Mouse (Mus musculus): ENCODE results near the gene Mical1.
A peak's percentile ranks its signal among the peaks of the same experiment; 100 is the strongest.

Mical1 gene

DNA sequence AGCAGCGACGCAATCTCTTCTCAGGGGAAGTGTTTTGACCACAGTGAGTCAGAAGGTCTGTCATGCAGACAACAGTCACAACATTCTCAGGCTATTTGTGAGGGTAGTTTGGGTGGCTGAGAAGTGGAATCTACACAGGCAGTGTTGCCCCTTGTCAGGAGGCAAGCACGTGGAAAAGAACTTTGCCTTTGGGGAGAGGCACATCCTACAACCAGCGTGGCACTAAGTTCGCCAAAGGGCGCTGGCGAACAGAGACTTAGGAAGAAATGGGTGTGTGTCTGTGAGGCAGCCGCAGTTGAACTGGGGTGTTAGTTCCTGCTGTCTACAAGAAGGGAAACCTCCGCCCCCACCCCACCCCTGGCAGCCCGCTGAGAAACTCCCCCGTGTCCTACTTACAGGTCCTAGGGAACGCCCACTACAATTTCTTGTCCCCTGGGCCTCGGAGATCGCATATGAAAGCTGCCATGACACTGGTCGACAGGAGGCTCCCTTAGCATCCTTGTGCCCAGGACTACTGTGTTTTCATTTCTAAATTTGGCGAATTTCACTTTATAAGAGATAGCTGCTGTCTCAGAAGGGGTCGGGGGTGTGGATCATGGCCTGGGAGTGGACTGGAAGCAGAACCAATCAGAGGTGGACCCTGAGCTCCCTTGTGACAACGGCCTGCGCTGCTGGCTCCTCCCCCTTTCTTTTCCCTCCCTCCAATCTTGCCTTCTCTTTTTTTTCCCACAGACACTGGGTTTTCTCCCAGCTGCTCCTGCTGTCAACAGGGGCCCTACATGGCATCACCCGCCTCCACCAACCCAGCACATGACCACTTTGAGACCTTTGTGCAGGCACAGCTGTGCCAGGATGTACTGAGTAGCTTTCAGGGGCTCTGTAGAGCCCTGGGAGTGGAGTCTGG is 1.4 kb downstream of the Mical1 start:
- peak; percentile 36 for DNase-seq

DNA sequence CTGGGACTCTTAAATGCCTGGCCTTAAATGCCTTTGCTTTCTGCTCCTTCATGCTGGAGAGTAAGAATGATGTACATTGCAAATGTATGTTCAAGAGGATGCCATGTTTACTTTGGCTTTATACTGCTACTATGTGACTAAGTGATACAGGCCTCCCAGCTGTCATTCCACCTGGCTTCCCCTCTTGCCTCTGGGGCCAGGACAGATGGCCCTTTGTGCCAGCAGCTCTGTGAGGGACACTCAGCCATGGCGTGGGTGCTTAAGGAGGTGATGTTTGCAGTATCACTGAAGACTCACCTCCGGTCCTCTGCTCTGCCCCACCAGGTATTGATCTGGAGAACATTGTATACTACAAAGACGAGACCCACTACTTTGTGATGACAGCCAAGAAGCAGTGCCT is 3.8 kb downstream of the Mical1 start:
- DNase-seq, result no peak

DNA sequence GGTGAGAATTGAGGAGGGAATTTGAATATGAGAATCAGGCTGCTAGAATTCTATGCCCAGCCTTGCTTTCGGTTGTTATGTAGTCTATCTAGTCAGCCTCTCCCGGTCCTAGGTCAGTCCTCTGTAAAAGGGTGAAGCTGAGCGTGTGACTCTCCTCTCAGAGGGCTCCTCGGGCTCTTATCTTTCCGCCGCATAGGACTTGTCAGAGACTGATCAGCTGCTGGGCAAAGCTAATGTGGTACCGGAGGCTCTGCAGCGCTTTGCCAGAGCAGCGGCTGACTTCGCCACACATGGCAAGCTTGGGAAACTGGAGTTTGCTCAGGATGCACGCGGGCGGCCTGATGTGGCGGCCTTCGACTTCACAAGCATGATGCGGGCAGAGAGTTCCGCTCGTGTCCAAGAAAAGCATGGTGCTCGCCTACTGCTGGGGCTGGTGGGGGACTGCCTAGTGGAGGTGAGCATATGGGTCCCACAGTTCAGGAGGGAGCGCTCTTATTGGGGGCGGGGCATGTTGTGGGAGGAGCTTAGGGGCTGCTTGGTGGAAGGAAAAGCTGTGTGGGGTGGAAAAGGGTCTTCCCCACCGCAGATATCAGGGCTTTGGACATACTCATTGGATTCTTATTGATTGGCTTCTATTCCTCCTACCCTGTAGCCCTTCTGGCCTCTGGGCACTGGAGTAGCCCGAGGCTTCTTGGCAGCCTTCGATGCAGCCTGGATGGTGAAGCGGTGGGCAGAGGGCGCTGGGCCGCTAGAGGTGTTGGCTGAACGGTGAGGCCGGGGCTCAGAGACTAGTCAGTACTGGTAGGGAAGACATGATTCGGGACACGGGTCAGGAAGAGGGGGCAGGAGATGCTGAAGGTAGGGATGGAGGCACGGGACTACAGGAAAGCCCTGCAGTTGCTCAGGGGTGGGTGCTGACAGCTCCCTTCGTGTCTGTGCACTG is 5.1 kb downstream of the Mical1 start:
- DNase-seq, result no peak

DNA sequence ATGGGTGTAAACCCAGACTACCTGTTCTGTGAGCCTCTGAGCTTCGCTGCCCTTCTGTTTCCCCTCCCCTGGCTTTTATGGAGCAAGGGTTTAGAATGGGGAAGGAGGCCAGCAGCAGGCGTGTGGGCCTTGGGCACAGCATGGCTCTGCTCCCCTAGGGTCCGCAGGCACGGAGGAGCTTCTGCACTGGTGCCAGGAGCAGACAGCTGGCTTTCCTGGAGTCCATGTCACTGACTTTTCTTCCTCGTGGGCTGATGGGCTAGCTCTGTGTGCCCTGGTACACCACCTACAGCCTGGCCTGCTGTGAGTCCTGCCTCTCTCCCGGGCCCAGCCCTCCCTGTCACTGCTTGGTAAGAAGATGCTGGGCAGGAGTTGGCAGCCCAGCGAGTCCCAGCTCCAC is 6.3 kb downstream of the Mical1 start:
- peak; percentile 47 for DNase-seq

DNA sequence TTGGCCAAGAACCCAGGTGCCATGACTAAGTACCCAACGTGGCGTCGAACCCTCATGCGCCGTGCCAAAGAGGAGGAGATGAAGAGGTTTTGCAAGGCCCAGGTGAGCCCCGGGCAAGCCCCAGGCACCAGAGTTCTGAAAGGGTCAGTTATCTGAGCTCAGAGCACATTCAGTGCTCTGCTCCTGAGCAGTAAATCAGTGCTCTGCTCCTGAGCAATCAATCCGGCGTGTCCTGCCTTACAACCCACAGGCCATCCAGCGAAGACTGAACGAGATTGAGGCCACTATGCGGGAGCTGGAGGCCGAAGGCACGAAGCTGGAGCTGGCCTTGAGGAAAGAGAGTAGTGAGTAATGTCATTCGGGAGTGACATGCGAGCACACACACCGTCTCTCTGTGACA is 9.7 kb downstream of the Mical1 start:
- DNase-seq, result no peak

- DNase-seq, result no peak
Measured at GRCm38 (mm10) chr10:41486506-41487170, 10.5 kb downstream of the Mical1 start.

DNA sequence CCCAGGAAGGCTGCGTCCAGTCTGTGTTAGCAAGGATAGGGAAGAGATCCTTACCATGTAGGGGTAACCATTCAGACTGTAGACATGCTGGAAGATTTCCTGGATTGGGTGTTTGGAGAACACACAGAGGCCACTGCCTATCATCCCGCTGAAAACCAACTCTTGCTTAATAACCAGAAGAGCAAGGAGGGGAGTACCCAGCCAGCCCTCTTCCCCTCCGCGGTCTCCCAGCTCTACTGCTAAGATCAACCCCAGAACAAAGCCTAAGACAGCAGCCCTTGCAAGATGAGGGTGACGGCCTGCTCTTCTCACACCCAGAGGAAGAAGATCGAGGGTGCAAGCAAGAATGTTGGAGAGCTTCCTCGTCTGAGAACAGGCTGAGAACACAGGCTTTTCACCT is 12.8 kb downstream of the Mical1 start:
- DNase-seq, result no peak

DNA sequence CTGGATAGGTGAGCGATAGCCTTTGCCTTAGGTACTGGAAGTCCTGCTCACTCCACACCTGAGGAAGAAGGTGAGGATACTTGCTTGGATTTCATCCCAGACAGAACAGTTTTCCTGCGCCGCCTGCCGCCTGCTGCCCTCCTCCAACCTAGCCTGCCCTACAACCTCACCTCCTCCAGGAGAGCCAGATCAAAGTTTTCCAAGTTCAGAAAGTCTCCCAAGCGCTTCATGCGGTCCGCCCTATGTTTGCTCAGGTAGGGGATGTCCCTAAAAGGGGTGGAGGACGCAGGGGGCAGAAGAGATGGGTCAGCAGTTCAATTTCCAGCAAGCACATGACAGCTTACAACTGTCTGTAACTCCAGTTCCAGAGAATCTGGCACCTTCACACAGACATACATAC is 13.2 kb downstream of the Mical1 start:
- no peak for DNase-seq

GRCm38 (mm10) chr10:41489708-41490517 is 13.8 kb downstream of the Mical1 start, which contains the start of the genes Smpd2 and Ppil6:
Gene Smpd2 (minus strand): TSS chr10:41490369.
Gene Ppil6 (plus strand): TSS chr10:41490439.
- DNase-seq, result peak; percentile 93

DNA sequence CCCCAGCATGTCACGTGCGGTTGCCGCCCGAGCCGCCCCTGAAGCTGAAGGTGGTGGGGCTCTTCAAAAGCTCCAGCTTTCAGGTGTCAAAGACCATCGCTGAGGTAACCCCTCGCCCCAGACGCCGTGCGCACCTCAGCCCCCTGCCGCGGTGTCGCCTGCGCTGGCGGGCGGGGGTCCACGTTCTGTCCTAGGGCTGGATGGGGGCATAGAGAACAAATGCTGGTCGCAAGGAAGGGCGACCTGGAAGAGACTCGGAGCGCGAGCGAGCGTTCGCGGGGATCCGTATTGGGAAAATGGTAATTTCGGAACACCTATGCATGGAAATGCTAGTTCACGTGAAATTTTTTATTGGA is 14.4 kb downstream of the Mical1 start:
- no peak for DNase-seq

GRCm38 (mm10) chr10:41491111-41491510 is 15.0 kb downstream of the Mical1 start:
- no peak for DNase-seq

GRCm38 (mm10) chr10:41500941-41501340 is 24.8 kb downstream of the Mical1 start:
- no peak for DNase-seq

DNA sequence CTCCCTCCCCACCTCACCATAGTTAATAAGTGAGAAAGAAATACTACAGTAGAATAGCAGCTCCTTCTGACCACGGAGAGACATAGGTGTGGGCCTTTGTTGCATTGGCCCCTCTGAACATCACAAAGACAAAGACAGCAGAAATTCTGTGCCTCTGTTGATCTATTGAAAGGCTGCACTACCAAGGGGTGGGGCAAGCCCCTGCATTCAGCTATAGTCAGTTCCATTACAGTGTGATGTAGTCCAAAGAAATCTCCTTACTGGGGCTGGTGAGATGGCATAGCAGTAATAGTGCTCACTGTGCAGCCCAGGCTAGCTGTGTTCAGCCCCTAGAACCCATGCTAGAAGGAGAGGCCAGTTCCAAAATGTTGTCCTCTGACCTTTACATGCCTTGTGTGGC is 28.9 kb downstream of the Mical1 start:
- DNase-seq, result no peak

DNA sequence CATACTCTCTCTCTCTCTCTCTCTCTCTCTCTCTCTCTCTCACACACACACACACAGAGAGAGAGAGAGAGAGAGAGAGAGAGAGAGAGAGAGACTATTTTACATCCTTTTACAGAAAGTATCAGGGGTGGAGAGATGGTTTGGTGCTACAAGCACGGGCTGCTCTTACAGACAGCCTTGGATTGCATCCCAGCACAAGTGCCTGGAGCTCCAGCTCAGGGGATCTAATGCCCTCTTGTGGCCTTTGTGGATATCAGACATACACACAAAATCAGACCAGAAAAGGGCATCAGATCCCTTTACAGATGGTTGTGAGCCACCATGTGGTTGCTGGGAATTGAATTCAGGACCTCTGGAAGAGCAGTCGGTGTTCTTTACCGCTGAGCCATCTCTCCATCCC is 29.3 kb downstream of the Mical1 start:
- DNase-seq, result peak; percentile 90

DNA sequence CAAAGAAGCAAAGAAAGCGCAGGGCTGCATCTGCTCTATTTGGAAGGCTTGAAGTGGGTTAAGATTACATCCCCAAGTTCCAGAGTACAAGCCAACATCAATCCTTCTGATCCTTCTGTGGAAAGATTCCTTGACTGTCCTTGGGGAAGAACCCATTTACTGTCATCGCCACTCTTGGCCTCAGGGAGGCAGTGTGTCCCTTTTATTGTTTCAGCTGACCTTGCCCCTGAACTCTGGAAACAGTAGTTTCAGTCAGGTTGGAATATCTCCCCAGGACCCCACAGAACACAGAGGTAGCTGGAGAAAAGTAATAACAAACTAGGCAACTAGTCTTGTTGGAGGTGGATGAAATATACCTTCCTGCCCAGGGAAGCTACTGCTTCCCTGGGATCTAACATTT is 33.0 kb downstream of the Mical1 start:
- DNase-seq, result no peak

DNA sequence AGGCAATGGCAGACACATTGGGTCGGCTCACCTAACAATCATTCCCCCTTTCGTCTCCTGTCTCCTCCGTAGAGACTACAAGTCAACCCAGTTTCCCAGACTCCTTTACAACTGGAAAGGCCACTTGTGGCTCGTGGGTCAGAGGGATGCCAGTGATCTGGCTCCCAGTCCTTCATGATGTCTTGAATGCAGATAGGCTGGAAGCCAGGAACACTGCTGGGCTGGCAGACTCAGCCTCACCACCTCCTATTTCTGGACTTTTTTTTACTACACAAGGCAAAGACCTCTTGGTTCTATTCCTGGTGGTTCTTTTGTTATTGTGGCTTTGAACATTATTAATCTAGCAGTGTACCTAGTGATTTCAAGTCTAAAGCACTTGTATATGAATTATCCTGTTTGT is 38.2 kb downstream of the Mical1 start:
- no peak for DNase-seq

DNA sequence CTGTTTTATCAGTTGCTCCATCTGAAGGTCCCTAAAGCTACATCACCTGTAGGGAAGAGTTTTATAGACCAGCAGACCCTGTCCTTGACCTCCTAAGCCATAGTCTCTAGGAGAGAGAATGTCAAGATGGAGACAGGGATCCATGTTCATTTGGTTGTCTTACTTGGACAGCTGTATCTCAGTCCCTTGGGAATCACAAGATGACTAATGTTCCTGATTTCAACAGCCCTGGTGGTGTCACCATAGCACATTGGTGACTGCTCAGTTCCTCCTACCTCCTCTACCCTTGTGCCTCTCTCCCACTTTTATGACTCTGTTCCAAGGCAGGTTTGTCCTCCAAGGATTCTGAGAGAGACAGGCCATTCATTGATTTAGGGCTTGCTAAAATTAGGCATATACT is 38.8 kb downstream of the Mical1 start:
- no peak for DNase-seq

- DNase-seq, result peak; percentile 85
Measured at GRCm38 (mm10) chr10:41518508-41518980, 42.4 kb downstream of the Mical1 start.

GRCm38 (mm10) chr10:41518981-41519618 is 43.0 kb downstream of the Mical1 start, which contains the start of gene Cd164:
Gene Cd164 (plus strand): TSS chr10:41519414.
- peak; percentile 94 for DNase-seq

DNA sequence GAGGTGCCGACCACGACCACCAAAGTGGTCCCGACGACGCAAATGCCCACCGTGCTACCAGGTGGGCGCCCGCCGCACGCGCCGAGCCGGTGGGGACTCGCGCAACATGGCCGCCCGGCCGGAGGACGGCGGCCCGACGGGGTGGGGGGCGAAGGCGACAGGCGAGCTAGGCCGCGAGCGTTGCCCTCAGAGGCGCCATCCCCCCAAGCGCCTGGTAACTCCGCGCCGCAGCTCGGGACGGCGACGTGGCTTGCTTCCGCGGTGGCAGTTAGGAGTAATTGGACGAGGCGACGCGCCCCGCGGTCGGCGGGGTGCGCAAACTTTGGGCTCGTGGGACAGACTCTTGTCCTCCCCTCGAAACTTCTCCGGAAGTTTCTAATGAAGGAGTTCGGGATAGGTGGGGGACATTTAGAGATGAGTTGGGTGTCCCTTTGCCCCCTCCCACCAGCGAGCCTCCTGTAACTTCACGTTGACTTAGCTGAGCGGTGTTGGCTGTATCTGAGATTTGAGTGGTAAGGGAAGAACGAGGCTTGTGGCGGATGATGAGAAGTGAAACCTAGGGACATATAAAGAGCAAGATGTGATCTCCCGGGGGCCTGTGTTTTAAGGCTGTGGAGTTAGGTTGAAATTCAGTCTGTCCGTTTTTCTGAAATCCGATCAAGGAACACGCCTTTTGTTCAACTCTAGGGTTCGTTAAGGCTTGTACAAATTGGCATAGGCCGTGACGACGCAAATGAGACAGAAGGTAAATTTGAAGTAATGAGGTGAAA is 43.7 kb downstream of the Mical1 start:
- peak; percentile 60 for DNase-seq

- DNase-seq, result no peak
Measured at GRCm38 (mm10) chr10:41520410-41520673, 44.2 kb downstream of the Mical1 start.

Data from cerebellum, adult 9-10 months (tissue).